Mouse (Mus musculus): Measurements from ENCODE around the gene Olfr148. TPM values are rescaled to one million over a fixed set of nuclear protein-coding genes. Genes with fewer than 3 reads are reported as not detected.

Olfr148 gene
- not detected for total RNA-seq (2023)

GRCm38 (mm10) chr9:39610355-39610754 lies at the start of gene Olfr148:
TSS of gene Olfr148 (plus strand) at chr9:39610655.

DNA sequence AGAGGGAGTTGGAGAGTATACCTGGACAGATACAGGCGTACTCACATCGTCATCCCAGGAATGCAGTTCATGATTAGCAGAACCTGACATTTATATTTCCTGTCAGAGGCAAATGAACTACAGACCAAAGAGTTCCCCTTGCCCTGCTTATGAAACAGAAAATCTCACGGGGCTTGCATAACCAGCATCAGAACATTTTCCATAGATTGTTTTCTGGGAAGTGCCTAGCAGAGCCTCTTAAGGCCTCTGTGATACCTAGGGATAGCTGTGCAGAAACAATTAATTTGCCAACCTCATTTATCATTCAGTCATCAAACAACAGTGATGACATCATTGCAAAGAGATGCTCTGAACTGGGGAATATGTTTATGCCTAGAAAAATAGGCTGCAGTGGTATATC lies 35.0 kb upstream of the Olfr148 start, which contains the start of gene Olfr959:
TSS of gene Olfr959 (minus strand) at position 101 of the 400 bp plus-strand sequence.

GRCm38 (mm10) chr9:39603999-39604453 lies 6.4 kb upstream of the Olfr148 start, which contains the start of gene AW551984:
TSS of gene AW551984 (minus strand) at chr9:39604403.

DNA sequence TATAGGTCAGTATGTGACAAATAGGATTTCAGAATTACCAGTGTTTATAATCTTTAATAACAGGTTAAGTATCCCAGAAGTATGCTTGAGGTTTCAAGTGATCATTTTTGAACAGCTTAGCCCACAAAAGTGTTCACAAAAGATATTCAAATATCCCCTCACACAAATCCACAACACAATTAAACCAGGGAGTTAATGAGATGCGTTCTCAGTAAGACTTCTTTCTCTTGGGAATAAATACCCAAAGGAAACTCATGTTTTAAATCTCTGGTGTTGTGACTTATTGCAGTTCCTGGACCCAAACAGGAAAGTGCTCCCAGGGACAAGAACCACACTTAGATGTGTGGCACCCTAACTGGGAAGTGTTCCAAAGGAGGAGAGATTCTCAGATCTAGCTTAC lies 10.6 kb downstream of the Olfr148 start, which contains the start of gene Olfr960:
TSS of gene Olfr960 (plus strand) at position 301 of the 400 bp plus-strand sequence.

GRCm38 (mm10) chr9:39644785-39645184 lies 34.3 kb downstream of the Olfr148 start, which contains the start of gene Olfr961:
TSS of gene Olfr961 (plus strand) at chr9:39645085.

Other genes starting within 250 kb of the Olfr148 start
- gene Olfr951, start 223.2 kb upstream of the Olfr148 start, total RNA-seq (2023): not detected
- gene Olfr952, start 183.5 kb upstream of the Olfr148 start, total RNA-seq (2023): not detected
- gene Olfr954, start 154.0 kb upstream of the Olfr148 start, total RNA-seq (2023): not detected
- gene Olfr955, start 138.7 kb upstream of the Olfr148 start, total RNA-seq (2023): not detected
- gene Olfr44, start 116.7 kb upstream of the Olfr148 start, total RNA-seq (2023): not detected
- gene Olfr957, start 94.8 kb upstream of the Olfr148 start, total RNA-seq (2023): not detected
- gene Olfr958, start 56.6 kb upstream of the Olfr148 start, total RNA-seq (2023): not detected
- not detected for gene Olfr959, start 35.1 kb upstream of the Olfr148 start, total RNA-seq (2023)
- gene AW551984, start 6.3 kb upstream of the Olfr148 start, total RNA-seq (2023): not detected
- not detected for gene Olfr960, start 10.7 kb downstream of the Olfr148 start, total RNA-seq (2023)
- gene Olfr961, start 34.4 kb downstream of the Olfr148 start, total RNA-seq (2023): not detected
- gene Olfr963, start 56.5 kb downstream of the Olfr148 start, total RNA-seq (2023): not detected
- not detected for gene Olfr149, start 96.5 kb downstream of the Olfr148 start, total RNA-seq (2023)
- not detected for gene Olfr965, start 100.7 kb downstream of the Olfr148 start, total RNA-seq (2023)
- gene Olfr150, start 120.3 kb downstream of the Olfr148 start, total RNA-seq (2023): not detected
- gene Olfr967, start 135.6 kb downstream of the Olfr148 start, total RNA-seq (2023): not detected
- not detected for gene Olfr968, start 172.6 kb downstream of the Olfr148 start, total RNA-seq (2023)
- gene Olfr969, start 180.3 kb downstream of the Olfr148 start, total RNA-seq (2023): not detected
- not detected for gene Olfr970, start 198.2 kb downstream of the Olfr148 start, total RNA-seq (2023)
- gene Olfr971, start 226.2 kb downstream of the Olfr148 start, total RNA-seq (2023): not detected